Mouse (Mus musculus) frontal cortex, postnatal 10 days (tissue): ENCODE results near the gene Cfap77.
A peak's percentile ranks its signal among the peaks of the same experiment; 100 is the strongest.
"Not testable (repeated sequence)": the region's sequence is repeated elsewhere in the genome, so short reads cannot be mapped to it uniquely, and the experiment has no call there.

Experiments used
- DNase-seq, 2 experiments: peaks; one replicate each; pipeline ENCODE4 v3.0.0; 2022; ENCODE audit warnings: low spot score in 2 of 2, mixed read lengths in 1 of 2

Gene Cfap77

DNA sequence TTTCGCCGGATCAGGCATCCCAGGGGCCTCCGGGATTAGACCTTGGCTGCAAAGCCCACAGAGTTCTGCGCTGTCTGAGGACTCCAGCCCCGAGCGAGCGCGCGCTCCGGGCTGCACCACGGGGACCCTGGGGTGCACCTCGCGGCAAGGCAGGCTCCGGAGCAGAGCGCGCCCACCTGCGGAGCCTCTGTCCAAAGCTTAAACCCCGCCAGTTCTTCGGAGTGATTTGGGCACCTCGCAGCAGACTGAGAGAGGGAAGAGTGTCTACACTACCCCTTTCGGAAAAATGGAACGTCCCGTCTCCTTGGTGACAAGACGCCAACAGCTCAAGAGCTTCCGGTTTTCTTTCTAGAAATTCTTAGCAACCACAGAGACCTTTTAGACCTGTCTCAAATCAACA lies at the start of gene Cfap77:
Gene Cfap77, minus strand, starts transcription at position 76 of the 400 bp plus-strand sequence.
- peak in 1 of 2 experiments; percentile 32 for DNase-seq

DNA sequence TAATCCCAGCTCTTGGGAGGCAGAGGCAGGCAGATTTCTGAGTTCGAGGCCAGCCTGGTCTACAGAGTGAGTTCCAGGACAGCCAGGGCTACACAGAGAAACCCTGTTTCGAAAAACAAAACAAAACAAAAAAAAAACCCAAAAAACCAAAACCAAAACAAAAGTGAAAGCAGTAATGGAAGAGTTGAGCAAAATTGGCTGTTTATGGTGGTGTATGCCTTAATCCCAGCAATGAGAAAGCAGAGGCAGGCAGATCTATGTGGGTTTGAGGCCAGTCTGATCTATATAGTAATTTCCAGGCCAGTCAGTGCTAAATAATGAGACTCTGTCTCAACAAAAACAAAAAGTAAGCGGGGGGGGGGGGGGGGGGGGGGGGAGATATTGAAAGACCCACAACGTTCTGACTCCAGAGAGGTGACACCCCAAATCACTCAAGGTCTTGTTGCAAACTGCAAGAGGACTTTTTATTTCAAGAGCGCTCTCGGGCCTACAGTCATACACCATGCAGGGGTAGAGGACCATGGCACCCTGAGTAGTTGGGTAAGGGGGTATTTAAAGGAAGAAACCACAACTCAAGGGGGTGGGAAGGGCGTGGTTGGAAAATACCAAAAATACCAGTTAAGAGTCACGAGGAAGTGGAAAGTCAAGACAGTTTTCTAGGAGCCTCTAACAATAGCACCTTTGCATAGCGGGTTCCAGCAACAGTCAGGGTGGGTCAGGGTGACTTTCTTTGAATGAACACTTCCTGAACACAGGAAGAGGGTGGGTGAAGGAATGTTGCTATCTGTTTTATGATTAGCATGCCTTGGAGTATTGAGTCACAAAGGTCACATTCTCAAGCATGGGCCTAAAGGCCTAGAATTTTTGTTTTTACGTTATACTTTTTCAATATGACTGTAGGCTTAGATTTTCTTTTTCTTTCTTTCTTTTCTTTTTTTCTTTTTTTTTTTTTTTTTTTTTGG lies 47.8 kb upstream of the Cfap77 start:
- not testable (repeated sequence) for DNase-seq

DNA sequence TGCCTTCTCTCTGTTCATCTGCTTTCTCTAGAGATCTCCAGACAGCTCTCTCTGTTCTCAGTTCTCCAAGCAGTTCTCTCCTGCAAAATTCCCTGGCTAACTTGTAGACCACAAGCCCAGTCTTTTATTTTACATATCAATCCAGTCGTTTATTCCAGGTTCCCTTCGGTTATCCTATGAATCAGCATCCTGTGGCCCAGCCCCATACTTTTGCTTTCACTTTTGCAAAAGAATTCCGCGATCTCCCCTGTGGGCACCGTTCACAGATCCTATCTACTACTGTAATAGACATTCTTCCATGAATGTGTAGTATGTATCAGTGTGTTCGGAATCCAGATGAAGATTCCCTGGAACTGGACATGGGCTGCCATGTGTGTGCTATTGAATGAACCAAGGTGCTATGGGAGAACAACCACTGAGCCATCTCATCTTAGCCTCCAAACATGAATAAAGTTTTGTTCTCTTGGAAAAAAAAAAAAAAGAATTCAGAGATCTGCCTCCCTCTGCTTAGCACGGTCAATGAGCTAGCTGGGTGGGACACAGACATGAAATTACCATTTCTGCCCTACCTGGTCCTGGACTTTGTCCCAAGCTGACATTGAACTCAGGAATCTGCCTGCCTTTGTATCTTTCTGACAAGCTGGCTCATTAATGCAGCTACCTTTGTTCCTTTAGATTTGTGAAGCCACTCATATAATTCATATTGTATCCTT lies 46.1 kb upstream of the Cfap77 start:
- no peak for DNase-seq

DNA sequence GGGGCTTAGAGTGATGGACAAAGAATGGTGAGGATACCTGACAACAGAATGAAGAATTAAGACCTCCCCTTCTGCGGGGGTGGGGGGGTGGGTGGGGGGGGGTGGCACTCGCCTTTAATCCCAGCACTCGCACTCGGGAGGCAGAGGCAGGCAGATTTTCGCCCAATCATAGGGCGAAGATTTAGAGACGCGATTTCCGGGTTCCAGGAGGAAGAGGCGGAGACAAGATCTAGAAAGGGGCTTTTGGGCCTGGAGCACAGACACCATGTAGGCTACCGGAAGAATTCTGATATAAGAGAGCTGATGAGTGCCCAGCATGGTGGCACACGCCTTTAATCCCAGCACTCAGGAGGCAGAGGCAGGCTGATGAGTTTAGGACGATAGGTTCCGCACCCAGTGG lies 44.8 kb upstream of the Cfap77 start:
- DNase-seq, result no peak

DNA sequence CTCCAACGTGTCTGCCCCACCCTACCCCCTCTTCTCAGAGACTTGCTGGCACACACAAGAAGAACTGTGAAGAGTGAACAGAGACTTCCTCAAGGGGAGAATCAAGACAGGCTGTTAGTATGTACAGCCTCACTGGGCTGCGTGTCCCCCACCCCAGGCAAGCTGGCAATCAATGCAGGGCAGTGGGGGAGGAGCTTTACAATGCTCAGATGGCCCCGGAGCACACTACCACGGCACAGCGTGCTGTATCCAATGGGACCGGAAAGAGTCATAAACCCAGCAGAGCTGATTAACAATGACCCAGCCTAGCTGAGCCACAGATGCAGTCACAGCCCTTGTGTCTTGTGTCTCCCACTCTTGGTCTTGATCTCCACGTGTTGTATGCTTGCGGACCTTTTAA lies 43.9 kb upstream of the Cfap77 start:
- DNase-seq, result no peak

DNA sequence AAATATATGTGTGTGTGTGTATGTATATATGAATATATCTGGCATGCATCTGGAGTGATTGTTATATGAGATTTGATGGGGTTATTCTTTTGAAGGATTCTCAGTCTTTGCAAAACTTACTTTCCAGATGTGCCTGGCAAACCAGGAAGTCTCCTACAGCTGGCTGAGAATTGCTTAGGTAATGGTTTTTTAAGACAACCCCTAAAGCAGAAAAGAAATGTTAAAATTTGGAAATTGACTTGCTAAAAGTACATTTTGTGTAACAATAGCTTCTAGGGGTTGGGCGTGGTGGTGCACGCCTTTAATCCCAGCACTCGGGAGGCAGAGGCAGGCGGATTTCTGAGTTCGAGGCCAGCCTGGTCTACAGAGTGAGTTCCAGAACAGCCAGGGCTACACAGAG lies 43.1 kb upstream of the Cfap77 start:
- DNase-seq, result not testable (repeated sequence)

DNA sequence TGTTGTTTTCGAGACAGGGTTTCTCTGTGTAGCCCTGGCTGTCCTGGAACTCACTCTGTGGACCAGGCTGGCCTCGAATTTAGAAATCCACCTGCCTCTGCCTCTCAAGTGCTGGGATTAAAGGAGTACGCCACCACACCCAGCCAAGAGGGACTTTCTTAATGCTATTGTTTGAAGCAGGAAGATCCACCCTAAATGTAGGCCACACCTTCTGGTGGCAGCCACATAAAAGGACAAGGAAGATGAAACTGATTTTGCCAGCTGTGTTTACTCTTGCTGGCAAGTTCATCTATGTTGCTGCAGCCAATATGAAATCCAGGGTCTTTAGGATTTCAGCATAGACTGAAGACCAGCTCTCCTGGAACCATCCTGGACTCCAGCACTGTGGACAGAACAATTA lies 42.6 kb upstream of the Cfap77 start:
- no peak for DNase-seq

DNA sequence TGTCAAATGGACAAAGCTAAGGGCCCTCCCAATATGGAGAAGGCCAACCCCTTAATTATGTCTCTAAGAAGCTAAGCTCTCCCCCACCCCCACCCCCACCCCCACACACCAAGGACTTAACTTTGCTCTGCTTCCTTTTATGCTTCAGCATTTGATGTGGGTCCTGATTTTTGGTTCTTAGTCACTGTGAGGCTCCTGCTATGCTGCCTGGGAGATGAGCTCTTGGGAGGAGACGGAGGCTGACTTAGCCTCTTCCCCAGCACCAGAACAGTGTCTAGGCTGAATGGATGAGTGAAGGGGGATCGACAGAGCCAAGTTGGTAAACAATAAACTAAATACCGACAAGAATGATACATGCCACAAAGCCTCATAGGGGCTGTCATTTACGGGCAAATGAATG lies 41.9 kb upstream of the Cfap77 start:
- DNase-seq, result no peak

DNA sequence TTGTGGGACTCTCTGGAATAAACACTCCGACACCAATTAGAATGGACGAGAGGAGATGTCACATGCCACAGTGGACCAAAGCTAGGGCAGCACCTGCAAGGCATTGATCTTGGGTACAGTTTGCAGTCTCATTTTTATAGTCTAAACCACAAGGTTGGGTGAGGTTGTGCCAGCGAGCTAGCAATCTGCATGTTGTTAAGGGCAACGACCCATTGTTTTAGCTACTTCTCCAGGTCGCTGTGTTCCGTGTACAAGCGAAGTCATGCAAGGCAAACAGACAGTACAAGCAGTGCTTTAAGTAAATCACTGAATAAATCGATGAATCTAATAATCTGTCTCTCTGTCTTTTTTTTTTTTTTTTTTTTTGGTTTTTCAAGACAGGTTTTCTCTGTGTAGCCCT lies 40.8 kb upstream of the Cfap77 start:
- no peak for DNase-seq

DNA sequence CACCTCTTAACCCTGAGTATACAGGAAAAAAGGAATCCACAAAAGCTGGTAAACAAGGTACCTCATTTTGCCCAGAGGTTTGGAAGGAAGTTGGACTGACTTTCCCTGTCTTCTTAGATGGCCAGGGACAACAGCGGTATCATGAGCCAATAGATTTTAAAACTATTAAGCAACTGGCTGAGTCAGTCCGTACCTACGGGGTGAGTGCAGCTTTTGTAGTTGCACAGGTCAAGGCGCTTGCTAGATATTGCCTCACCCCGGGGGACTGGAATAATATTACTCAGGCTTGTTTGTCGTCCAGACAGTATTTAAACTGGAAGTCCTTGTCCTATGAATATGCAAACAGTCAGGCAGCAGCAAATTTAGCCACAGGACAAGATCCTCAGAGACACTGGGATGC lies 34.4 kb upstream of the Cfap77 start:
- not testable (repeated sequence) for DNase-seq

DNA sequence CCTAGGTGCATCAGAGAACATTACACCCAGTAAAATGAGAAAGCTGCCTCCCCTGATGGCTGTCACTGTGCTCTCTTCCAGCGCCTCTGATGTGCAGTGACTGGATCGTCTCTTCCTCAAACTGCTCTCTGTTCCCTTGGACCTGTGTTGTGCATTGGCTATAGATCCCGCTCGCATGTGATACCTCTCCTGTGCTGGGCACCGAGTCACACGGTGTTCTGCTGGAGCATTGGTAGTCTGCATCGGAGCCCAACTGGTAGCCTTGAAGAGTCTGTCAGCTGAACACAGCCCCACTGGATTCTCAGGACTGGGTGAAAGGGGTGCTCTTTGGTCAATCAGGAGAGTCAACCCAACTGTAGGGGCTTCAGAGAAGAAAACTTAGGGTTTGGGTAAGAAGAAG lies 31.2 kb upstream of the Cfap77 start:
- no peak for DNase-seq

DNA sequence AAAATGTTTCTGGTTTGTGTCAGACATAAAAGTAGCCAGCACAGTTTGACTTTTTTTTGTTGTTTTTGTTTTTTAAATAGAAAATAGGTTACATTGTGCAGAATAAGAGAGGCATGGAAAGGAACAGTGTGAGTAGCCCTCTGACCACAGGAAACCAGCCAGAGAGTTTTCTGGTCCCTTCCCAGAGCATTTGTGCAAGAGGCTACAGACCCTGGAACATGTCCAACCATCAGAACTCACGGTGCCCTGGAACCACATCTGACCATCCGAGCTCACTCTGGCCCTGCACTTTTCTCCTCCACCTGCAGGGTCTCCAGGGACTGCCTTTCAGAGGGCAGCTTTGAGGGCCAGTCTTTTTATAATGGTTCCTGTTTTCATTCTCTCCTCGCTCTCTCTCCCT lies 27.1 kb upstream of the Cfap77 start:
- no peak for DNase-seq

DNA sequence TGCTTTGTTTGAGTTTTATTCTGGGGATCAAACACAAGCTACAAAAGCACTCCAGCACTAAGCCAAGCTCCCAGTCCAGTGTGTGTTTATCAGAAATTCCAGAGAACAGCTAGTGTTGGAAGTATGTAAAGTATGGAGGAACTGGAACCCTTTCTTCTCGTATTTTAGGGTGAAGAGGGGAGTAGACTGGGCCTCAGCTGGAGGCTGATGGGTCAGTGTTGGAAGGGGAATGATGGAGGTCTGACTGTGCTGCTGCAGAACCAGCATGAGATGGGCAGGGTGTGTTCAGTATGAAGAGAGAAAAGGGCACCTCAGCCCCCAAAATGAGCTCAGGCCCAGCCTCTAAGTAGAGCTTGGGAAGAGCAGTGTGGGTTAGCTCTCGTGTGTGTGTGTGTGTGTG lies 21.4 kb upstream of the Cfap77 start:
- no peak for DNase-seq

DNA sequence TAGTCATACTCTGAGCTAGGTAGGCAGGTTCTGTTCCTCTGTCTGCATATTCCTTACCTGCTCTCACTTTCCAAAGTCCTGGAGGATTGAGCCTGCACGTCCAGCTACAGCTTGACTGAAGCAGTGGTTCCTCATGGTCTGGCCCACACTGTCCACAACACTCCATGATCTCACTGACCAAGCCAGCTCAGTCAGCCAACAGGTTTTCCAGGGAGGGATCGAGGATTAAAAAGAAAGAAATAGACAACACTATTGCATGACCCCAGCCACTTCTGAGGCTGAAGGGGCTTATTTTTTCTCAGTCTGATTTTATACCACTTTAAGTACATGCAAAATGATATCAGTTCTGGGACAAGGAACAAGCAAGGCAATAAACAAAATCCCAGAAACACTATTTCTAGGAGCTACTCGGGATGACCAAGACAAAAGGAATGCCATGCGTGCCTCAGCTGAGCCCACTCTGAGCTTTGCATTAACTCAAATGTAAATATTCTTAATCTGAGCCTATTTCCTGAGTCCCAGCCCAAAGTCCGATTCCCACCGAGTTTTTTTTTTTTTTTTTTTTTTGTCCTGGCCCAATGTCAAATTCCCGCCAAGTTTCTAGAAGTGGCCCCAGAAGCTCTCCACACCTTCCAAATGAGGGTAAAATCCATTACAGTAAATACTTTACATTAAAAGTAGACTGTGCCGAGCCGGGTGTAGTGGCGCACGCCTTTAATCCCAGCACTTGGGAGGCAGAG lies 20.6 kb upstream of the Cfap77 start:
- no peak for DNase-seq

DNA sequence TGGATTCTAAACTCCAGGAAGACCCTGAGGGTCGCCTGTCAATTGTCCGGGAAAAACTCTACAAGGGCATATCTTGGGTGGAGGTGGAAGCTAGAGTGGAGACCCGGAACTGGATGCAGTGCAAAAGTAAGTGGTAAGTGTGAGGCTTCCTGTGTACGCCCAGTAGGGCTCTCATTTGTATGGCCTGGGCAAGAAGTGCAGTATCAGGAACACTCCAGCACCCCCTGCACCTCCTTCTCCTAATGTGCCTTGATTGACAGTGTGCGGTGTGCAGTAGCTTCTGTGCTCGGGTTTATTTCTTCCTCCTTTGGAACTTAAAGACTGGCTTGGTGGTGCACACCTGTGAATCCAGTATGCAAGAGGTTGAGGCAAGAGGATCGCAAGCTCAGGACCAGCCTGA lies 19.8 kb upstream of the Cfap77 start:
- DNase-seq, result no peak

DNA sequence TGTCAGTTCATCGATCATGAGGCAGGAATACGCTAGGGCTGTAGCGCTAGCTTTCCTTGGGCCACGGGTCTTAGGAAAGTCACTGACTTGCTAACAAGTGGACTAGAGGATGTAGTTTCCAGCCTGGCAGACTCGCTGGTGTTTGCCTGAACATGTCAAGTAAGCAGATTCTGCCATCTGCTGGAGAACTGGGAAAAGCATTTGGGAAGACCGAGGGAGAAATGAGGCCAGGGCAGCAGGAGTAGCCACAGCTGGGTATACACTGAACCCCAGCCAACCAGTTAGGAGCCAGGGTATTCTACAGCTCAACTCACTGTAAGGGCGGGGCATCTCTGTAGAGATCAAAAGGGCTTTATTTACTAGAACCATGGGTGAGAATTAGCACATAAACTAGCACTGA lies 11.5 kb upstream of the Cfap77 start:
- DNase-seq, result peak in 1 of 2 experiments; percentile 8

DNA sequence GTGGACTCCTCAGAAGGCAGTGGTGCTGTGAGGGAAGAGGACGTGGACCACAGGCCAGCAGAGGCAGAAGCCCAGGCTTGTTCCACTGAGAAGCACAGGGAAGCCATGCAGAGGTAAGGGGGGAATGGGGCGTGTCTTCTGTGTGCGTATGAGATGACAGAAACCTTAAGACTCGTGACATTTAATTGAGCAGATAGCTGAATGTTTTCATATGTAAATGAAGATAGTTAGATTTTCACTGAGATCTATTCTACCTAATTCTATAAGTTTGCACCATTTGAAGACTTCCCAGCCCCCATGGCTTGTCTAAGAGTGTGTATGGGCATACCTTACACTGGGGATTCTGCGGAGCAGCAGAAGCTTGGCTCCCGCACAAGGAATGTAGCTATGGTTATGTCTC lies 10.9 kb upstream of the Cfap77 start:
- no peak for DNase-seq

DNA sequence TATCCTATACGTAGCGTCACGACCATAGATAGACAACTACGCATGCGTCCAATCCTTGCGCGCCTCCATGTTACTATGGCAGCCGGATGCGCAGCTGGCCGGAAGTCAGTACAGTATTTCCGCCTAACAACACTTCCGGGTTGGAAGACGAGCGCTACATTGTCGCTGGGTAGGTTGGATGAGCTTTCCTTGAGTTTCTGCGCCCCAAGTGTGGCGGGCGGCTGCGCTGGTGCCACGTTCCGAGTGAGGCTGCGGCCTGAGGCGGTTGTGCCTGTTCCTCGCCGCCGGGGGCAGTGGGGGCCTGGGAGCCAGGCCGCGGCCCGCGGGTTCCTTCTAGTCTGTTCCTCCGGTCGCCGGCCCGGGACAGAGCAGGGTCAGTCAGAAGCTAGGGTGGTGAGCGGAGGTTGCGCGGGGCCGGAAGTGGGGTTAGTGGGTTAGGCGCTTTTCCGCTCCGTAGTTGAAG lies 5.3 kb upstream of the Cfap77 start, which contains the start of gene Ttf1:
Gene Ttf1, plus strand, starts transcription at position 128 of the 463 bp plus-strand sequence.
- DNase-seq, result peak; percentile 86 to 87

DNA sequence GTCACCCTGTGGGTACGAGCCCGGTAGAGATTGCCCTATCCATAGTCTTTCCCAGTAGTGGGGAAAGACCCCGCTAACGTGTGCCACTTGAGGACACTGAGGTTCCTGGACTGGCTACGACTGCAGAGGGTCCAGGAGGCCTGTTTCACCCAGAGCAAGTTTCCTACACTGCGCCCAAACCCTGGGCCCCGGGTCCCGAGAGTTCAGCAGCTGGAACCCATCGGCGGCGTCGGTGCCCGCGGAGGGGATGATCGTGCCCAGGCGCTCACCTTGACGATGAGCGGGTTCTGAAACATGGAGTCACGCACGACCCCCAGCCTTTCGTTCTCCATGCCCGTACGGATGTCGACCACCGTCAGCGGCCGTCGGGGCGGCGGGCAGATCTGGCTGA lies 326 bp downstream of the Cfap77 start:
- DNase-seq, result peak in 1 of 2 experiments; percentile 8

DNA sequence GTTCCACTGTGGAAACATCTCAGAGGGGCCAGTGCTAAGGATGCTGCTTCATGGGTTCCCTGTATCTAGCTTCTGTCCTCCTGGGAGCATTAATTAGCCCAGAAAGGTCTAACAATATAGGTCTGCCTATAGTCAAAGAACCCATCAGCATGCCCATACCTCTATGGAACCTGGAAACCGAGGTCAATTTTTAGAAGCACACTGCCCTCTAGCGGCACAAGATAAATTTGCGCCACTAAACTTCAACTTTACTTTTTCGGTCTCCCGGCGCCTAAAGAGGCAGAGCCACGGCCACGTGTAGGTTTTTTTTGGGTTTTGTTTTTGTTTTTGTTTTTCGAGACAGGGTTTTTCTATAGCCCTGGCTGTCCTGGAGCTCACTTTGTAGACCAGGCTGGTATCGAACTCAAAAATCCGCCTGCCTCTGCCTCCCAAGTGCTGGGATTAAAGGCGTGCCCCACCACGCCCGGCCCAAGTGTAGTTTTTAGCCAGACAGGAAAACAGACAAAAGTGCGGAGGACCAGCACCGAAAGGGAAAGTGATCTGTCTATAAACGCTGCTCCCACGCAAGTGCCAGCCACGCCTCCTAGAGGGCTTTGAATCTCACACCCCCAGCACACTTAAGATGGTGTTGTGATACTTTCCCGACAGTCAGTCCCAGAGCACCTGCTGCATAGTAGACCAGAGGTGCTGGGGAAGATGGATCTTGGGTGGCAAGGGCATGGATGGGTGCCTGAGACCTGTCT lies 893 bp downstream of the Cfap77 start:
- peak; percentile 14 to 47 for DNase-seq

DNA sequence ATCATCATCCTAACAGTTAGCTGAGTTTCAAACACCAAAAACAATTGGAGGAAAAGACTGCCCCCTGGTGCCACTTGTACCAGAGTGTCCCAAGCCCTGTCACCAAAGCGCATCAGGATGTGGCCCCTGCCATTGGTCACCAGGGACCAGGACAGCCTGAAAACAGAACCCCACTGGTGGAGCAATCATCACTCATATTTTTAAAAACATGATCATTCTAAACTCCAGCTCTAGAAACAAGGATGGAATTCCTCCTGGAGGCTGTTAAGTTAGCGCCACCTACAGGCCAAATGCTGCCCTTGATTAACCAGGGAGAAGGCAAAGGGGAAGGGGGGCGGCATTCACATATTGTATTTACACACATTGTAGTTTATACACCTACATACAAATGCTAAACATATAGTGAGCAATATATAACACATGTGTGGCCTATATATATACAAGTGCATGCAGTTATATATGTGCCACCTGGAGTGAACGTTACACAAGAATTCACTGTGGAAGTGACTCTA lies 1.9 kb downstream of the Cfap77 start:
- DNase-seq, result peak in 1 of 2 experiments; percentile 34
